Mouse (Mus musculus) intestine, postnatal 0 days (tissue): Measurements from ENCODE around the gene Tgfbr1. TPM values are rescaled to one million over a fixed set of nuclear protein-coding genes. Genes with fewer than 3 reads are reported as not detected.
"Not testable (repeated sequence)": the region's sequence is repeated elsewhere in the genome, so short reads cannot be mapped to it uniquely, and the experiment has no call there.

Experiments used
- ATAC-seq: fragments of 200-750 bp; cut with Nextera tagmentation; 2 replicates; pipeline ENCODE4 v1.8.0; 2017; ENCODE audit warnings: mild to moderate bottlenecking, moderate TSS enrichment, moderate library complexity
- H3K27ac ChIP-seq: fragments of 300-500 bp; sonication (generic); 2 replicates; pipeline ENCODE4 v1.5.1; 2014; ENCODE audit warnings: mild to moderate bottlenecking, low read depth, low read length, moderate library complexity
- H3K27me3 ChIP-seq: fragments of 300-500 bp; sonication (generic); replicated peaks from 2 replicates; pipeline ENCODE4 v1.6.1; 2014; ENCODE audit warnings: low read length, mixed read lengths; ENCODE audit not compliant: control insufficient read depth, insufficient read depth
- H3K36me3 ChIP-seq: fragments of 300-500 bp; sonication (generic); 2 replicates; pipeline ENCODE4 v1.6.1; 2014; ENCODE audit warnings: mild to moderate bottlenecking, moderate library complexity; ENCODE audit not compliant: control insufficient read depth, insufficient read depth
- H3K4me1 ChIP-seq: fragments of 300-500 bp; sonication (generic); replicated peaks from 2 replicates; pipeline ENCODE4 v1.6.1; 2014; ENCODE audit warnings: antibody characterized with exemption, low read length, mixed read lengths; ENCODE audit not compliant: control insufficient read depth, insufficient read depth
- H3K4me2 ChIP-seq: fragments of 300-500 bp; sonication (generic); replicated peaks from 2 replicates; pipeline ENCODE4 v1.6.1; 2014; ENCODE audit warnings: low read depth, mild to moderate bottlenecking, moderate library complexity
- H3K4me3 ChIP-seq: fragments of 300-500 bp; sonication (generic); 2 replicates; pipeline ENCODE4 v1.5.1; 2014; ENCODE audit warnings: low read depth, low read length
- H3K9ac ChIP-seq: fragments of 300-500 bp; sonication (generic); 2 replicates; pipeline ENCODE4 v1.6.1; 2014; ENCODE audit warnings: mild to moderate bottlenecking, low read depth, low read length
- H3K9me3 ChIP-seq: fragments of 300-500 bp; sonication (generic); 2 replicates; pipeline ENCODE4 v1.6.1; 2016; ENCODE audit warnings: mixed run types; ENCODE audit not compliant: control insufficient read depth
- CTCF ChIP-seq: sonication (generic); IDR thresholded peaks from 2 replicates; pipeline ENCODE4 v1.5.1; 2016; ENCODE audit warnings: low read depth, mild to moderate bottlenecking, control low read depth, antibody characterized with exemption, moderate library complexity
- WGBS: fragments of 180-500 bp; shearing (Covaris S2); extraction: QIAGEN DNeasy Blood & Tissue Kit; methylation state at CpG from one replicate; pipeline ENCODE4 v1.1.7; 2014; 5-methylcytosine and 5-hydroxymethylcytosine counted together
- polyA plus RNA-seq: library from polyadenylated mRNA; unstranded; fragments of >200 nt; fragmentation: Nextera tagmentation; extraction: Ambion mirVana; gene quantifications from 2 replicates; pipeline ENCODE4 v1.2.1, GENCODE M21; 2015

Tgfbr1 gene
- polyA plus RNA-seq, 1 experiment from 2014 or later, result 9.6 TPM

GRCm38 (mm10) chr4:47382426-47382825 lies 29.4 kb downstream of the Tgfbr1 start:
- no peaks in the 10 kb centered on the region for H3K27me3 ChIP-seq
- H3K27ac ChIP-seq, result no peak overlapping the region
- ATAC-seq, result no peak
- no peak overlapping the region for H3K4me3 ChIP-seq
- H3K9me3 ChIP-seq, result no peaks in the 10 kb centered on the region
- no peak for TF ChIP-seq CTCF
- no peak overlapping the region for H3K9ac ChIP-seq
- H3K4me1 ChIP-seq, result no peaks in the 10 kb centered on the region
- WGBS, result 24% methylated on average over 1 of the region's 1 CpGs
- H3K4me2 ChIP-seq, result no peak overlapping the region
- peaks cover 5% of the 10 kb centered on the region; the same call in 1 of the 2 replicates for H3K36me3 ChIP-seq

- not testable (repeated sequence) for H3K27ac ChIP-seq, H3K4me3 ChIP-seq, H3K9me3 ChIP-seq, ATAC-seq, H3K9ac ChIP-seq, H3K4me2 ChIP-seq, H3K36me3 ChIP-seq, H3K27me3 ChIP-seq, H3K4me1 ChIP-seq
- 100% methylated on average over 2 of the region's 2 CpGs for WGBS
Measured at GRCm38 (mm10) chr4:47391926-47392325, 38.9 kb downstream of the Tgfbr1 start.

- Histone ChIP-seq H3K4me2 (no peak overlapping the region), H3K9me3 (no peaks in the 10 kb centered on the region), H3K27me3 (no peaks in the 10 kb centered on the region), H3K4me1 (no peaks in the 10 kb centered on the region), H3K9ac (no peak overlapping the region), H3K27ac (no peak overlapping the region), H3K4me3 (no peak overlapping the region), H3K36me3 (peaks cover 12% of the 10 kb centered on the region)
- 92% methylated on average over 7 of the region's 7 CpGs for WGBS
- no peak for ATAC-seq
- TF ChIP-seq CTCF, result no peak
Measured at GRCm38 (mm10) chr4:47396251-47396650, 43.2 kb downstream of the Tgfbr1 start.

- Histone ChIP-seq H3K4me3 (no peak overlapping the region), H3K27me3 (no peaks in the 10 kb centered on the region), H3K9me3 (no peaks in the 10 kb centered on the region), H3K27ac (no peak overlapping the region), H3K4me2 (no peak overlapping the region), H3K4me1 (no peaks in the 10 kb centered on the region), H3K9ac (no peak overlapping the region), H3K36me3 (peaks cover 17% of the 10 kb centered on the region)
- no peak for TF ChIP-seq CTCF
- ATAC-seq, result no peak
- WGBS, result 81% methylated on average over 6 of the region's 6 CpGs
Measured at GRCm38 (mm10) chr4:47397951-47398687, 45.1 kb downstream of the Tgfbr1 start.

- Histone ChIP-seq H3K4me1 (no peaks in the 10 kb centered on the region), H3K4me2 (no peak overlapping the region), H3K9me3 (no peaks in the 10 kb centered on the region), H3K9ac (no peak overlapping the region), H3K36me3 (peaks cover 17% of the 10 kb centered on the region), H3K4me3 (no peak overlapping the region), H3K27ac (no peak overlapping the region), H3K27me3 (no peaks in the 10 kb centered on the region)
- TF ChIP-seq CTCF, result peak; percentile 94
- no peak for ATAC-seq
Measured at GRCm38 (mm10) chr4:47399824-47400223, 46.8 kb downstream of the Tgfbr1 start.

- no peaks in the 10 kb centered on the region for H3K4me1 ChIP-seq
- peaks cover 18% of the 10 kb centered on the region for H3K36me3 ChIP-seq
- H3K27me3 ChIP-seq, result no peaks in the 10 kb centered on the region
- H3K9ac ChIP-seq, result no peak overlapping the region
- no peak overlapping the region for H3K27ac ChIP-seq
- no peak for TF ChIP-seq CTCF
- no peak overlapping the region for H3K4me2 ChIP-seq
- no peak; the same call in 1 of the 2 replicates for ATAC-seq
- H3K4me3 ChIP-seq, result no peak overlapping the region
- 65% methylated on average over 4 of the region's 4 CpGs for WGBS
- no peaks in the 10 kb centered on the region for H3K9me3 ChIP-seq
Measured at GRCm38 (mm10) chr4:47400314-47400713, 47.3 kb downstream of the Tgfbr1 start.

- Histone ChIP-seq H3K27ac (no peak overlapping the region), H3K27me3 (no peaks in the 10 kb centered on the region), H3K4me3 (no peak overlapping the region), H3K4me1 (no peaks in the 10 kb centered on the region), H3K9ac (no peak overlapping the region), H3K36me3 (peaks cover 25% of the 10 kb centered on the region), H3K9me3 (no peaks in the 10 kb centered on the region), H3K4me2 (no peak overlapping the region)
- no peak for TF ChIP-seq CTCF
- no peak for ATAC-seq
Measured at GRCm38 (mm10) chr4:47402200-47402599, 49.2 kb downstream of the Tgfbr1 start.
